Mouse (Mus musculus): ENCODE data around the gene Rassf4.

DNA sequence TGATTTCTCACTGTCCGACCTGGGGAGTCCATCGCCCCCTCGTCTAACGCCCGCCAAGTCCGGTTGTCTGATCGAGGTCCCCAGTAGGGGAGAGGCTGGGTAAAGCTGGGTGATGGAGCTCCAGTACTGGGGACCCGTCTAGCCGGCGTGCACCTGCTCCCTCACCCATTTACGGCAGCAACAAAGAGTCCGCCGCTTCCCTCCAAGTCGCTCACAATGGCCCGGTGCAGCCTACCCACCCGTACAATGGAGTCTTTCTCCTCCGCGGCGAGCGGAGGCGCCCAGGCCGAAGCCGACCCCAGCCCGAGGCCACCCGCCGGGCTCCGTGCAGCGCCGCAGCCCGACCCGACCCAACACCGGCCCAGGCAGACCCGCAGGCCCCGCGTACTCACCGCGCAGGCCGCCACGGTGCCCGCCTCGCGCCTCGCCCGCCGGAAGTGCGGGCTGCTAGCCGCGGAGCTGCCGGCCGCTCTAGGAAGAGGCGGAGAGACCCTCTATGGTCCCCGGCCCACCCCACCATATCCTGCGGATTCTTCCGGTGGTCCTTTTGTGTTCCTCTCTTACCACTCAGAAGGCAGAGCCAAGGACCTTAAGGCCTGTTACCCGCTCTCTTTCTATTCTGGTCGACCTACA is 45.1 kb downstream of the Rassf4 start, which contains the start of gene Zfp422:
- TF ChIP-seq CTCF (IDR thresholded peaks at IDR 0.05) (no peak), EP300 (IDR thresholded peaks at IDR 0.05) (no peak)

Data from lung, postnatal 0 days (tissue).